Mouse (Mus musculus) E14TG2a.4 (cell line): ENCODE data around the gene Trpm7.

Source experiments
- H3K27me3 ChIP-seq: 2 replicates; pipeline ENCODE4 v1.6.1; 2014; ENCODE audit warnings: low read length, control low read depth; ENCODE audit not compliant: insufficient read depth
- H3K36me3 ChIP-seq: 2 replicates; pipeline ENCODE4 v1.6.1; 2014; ENCODE audit warnings: low read length, control low read depth; ENCODE audit not compliant: insufficient read depth
- H3K4me1 ChIP-seq: replicated peaks from 2 replicates; pipeline ENCODE4 v1.6.1; 2014; ENCODE audit warnings: low read depth, low read length, control low read depth
- H3K4me3 ChIP-seq: replicated peaks from 2 replicates; pipeline ENCODE4 v1.5.1; 2014; ENCODE audit warnings: mild to moderate bottlenecking, low read length
- H3K9me3 ChIP-seq: 2 replicates; pipeline ENCODE4 v1.6.1; 2014; ENCODE audit warnings: low read length, control low read depth
- CTCF ChIP-seq: conservative IDR thresholded peaks from 2 replicates; pipeline ENCODE4 v1.5.1; 2014; ENCODE audit warnings: low read length
- NANOG ChIP-seq: IDR thresholded peaks from 2 replicates; pipeline ENCODE4 v1.6.1; 2014; ENCODE audit warnings: borderline replicate concordance, low read length, mixed read lengths
- POU5F1 ChIP-seq: IDR thresholded peaks from 2 replicates; pipeline ENCODE4 v1.6.1; 2014; ENCODE audit warnings: low read length, borderline replicate concordance

Gene Trpm7

GRCm38 (mm10) chr2:126865026-126865425, 11.0 kb downstream of the Trpm7 start:
- no peaks in the 10 kb centered on the region for H3K9me3 ChIP-seq
- no peak overlapping the region for H3K4me3 ChIP-seq
- no peak for TF ChIP-seq NANOG
- TF ChIP-seq CTCF = no peak
- no peak for TF ChIP-seq POU5F1
- no peaks in the 10 kb centered on the region for H3K27me3 ChIP-seq
- H3K4me1 ChIP-seq = peaks cover 6% of the 10 kb centered on the region
- peaks cover 7% of the 10 kb centered on the region for H3K36me3 ChIP-seq

- no peak overlapping the region for H3K4me3 ChIP-seq
- H3K4me1 ChIP-seq = no peaks in the 10 kb centered on the region
- H3K9me3 ChIP-seq = no peaks in the 10 kb centered on the region
- H3K27me3 ChIP-seq = no peaks in the 10 kb centered on the region
- H3K36me3 ChIP-seq = peaks cover 75% of the 10 kb centered on the region
- no peak for TF ChIP-seq NANOG
- no peak for TF ChIP-seq CTCF
- no peak for TF ChIP-seq POU5F1
These were observed 31.3 kb downstream of the Trpm7 start for GRCm38 (mm10) chr2:126844751-126845150.

DNA sequence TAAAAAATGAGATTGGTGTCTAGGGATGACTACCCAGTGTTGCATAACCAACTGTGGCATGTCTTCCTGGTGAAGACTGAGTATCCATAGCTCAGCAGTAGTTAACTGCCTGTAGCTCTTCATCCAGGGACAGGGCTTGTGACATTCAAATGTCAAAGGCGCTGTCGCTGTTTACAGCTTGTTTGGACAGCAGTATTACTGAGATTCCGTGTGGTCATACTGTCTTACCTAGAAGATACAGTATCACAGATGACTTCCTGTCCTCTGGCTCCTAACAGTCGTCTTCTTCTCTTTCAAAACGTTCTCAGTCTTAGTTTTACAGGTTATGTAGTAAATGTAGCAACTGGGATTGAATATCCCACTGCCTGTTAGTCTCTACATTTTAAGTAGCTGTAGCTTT, 37.2 kb downstream of the Trpm7 start:
- TF ChIP-seq POU5F1 (no peak), NANOG (no peak), CTCF (no peak)
- Histone ChIP-seq H3K27me3 (no peaks in the 10 kb centered on the region), H3K9me3 (no peaks in the 10 kb centered on the region), H3K4me3 (no peak overlapping the region), H3K4me1 (no peaks in the 10 kb centered on the region), H3K36me3 (peaks cover 69% of the 10 kb centered on the region)

- TF ChIP-seq POU5F1 = no peak
- TF ChIP-seq NANOG = no peak
- TF ChIP-seq CTCF = no peak
- Histone ChIP-seq H3K27me3 (no peaks in the 10 kb centered on the region), H3K36me3 (peaks cover 65% of the 10 kb centered on the region), H3K4me3 (no peak overlapping the region), H3K4me1 (no peaks in the 10 kb centered on the region), H3K9me3 (no peaks in the 10 kb centered on the region)
These were observed 58.6 kb downstream of the Trpm7 start for GRCm38 (mm10) chr2:126817414-126817813.

GRCm38 (mm10) chr2:126816644-126817347, 59.2 kb downstream of the Trpm7 start:
- Histone ChIP-seq H3K4me1 (no peaks in the 10 kb centered on the region), H3K4me3 (no peak overlapping the region), H3K27me3 (no peaks in the 10 kb centered on the region), H3K36me3 (peaks cover 67% of the 10 kb centered on the region), H3K9me3 (no peaks in the 10 kb centered on the region)
- no peak for TF ChIP-seq CTCF
- no peak for TF ChIP-seq NANOG
- TF ChIP-seq POU5F1 = no peak

GRCm38 (mm10) chr2:126815822-126816221, 60.2 kb downstream of the Trpm7 start:
- H3K27me3 ChIP-seq = no peaks in the 10 kb centered on the region
- H3K9me3 ChIP-seq = no peaks in the 10 kb centered on the region
- peaks cover 72% of the 10 kb centered on the region for H3K36me3 ChIP-seq
- H3K4me3 ChIP-seq = no peak overlapping the region
- H3K4me1 ChIP-seq = no peaks in the 10 kb centered on the region
- TF ChIP-seq POU5F1 (no peak), CTCF (no peak), NANOG (no peak)

DNA sequence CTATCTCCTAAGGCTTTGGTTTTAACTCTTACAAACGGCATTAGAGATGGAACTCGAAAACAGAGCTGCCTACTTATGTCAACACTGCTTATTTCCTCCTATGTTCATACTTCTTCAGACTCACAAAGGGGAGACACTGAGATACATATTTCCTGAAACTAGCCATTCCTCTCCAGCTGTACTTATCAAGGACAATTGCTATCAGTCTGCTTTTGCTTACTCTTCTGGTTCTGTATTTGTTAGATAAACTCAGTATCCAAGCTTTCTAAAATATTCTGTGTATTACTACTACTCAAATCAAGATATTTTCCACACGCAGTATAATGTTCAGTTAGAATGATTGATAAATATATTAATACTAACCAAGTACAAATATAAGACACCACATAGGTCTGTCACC, 74.0 kb downstream of the Trpm7 start:
- Histone ChIP-seq H3K27me3 (no peaks in the 10 kb centered on the region), H3K4me3 (no peak overlapping the region), H3K9me3 (no peaks in the 10 kb centered on the region), H3K36me3 (peaks cover 85% of the 10 kb centered on the region), H3K4me1 (no peaks in the 10 kb centered on the region)
- no peak for TF ChIP-seq POU5F1
- TF ChIP-seq CTCF = no peak
- no peak for TF ChIP-seq NANOG

DNA sequence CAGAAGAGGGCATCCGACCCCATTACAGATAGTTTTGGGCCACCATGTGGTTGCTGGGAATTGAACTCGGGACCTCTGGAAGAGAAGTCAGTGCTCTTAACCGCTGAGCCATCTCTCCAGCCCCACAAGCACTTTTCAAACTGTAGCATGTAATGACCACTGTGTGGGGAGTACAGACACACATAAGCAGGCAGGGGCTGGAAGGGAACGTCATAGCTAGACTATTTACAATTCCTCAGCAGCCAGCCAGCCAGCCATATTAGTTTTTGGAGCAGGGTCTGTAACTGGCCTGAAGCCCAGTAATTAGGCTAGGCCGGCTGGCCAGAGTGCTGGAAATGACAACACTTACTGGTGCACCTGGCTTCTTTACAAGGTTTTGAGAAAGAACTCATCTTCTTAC, 77.6 kb downstream of the Trpm7 start:
- no peak for TF ChIP-seq POU5F1
- TF ChIP-seq CTCF = no peak
- TF ChIP-seq NANOG = no peak
- Histone ChIP-seq H3K4me3 (no peak overlapping the region), H3K27me3 (no peaks in the 10 kb centered on the region), H3K9me3 (no peaks in the 10 kb centered on the region), H3K4me1 (no peaks in the 10 kb centered on the region), H3K36me3 (peaks cover 87% of the 10 kb centered on the region)

DNA sequence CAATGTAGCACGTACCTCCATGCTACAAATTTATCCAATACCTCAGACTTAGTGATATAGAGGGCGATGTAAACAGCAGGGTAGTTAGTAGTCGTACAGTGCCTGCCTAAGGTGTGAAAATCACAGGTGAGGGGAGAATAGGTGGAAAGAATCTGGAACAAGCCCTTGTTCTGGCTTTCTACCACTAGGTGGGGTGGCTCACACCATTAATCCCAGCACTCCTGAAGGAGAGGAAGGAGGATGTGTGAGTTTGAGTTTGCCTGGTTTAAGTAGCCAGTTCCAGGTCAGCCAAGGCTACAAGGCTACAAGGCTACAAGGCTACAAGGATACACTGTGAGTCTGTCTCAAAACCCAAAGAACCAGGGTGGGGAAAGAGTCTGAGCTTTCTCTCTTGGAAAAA, 80.3 kb downstream of the Trpm7 start:
- no peak overlapping the region for H3K4me3 ChIP-seq
- H3K9me3 ChIP-seq = no peaks in the 10 kb centered on the region
- no peaks in the 10 kb centered on the region for H3K27me3 ChIP-seq
- H3K4me1 ChIP-seq = no peaks in the 10 kb centered on the region
- TF ChIP-seq POU5F1 (no peak), NANOG (no peak), CTCF (peak; percentile 40)
- H3K36me3 ChIP-seq = peaks cover 93% of the 10 kb centered on the region
